Mouse (Mus musculus): ENCODE data around the gene Fbxw4. TPM values are rescaled to one million over a fixed set of nuclear protein-coding genes. Genes with fewer than 3 reads are reported as not detected.

Gene Fbxw4
- polyA plus RNA-seq, 1 experiment, result 145 TPM

DNA sequence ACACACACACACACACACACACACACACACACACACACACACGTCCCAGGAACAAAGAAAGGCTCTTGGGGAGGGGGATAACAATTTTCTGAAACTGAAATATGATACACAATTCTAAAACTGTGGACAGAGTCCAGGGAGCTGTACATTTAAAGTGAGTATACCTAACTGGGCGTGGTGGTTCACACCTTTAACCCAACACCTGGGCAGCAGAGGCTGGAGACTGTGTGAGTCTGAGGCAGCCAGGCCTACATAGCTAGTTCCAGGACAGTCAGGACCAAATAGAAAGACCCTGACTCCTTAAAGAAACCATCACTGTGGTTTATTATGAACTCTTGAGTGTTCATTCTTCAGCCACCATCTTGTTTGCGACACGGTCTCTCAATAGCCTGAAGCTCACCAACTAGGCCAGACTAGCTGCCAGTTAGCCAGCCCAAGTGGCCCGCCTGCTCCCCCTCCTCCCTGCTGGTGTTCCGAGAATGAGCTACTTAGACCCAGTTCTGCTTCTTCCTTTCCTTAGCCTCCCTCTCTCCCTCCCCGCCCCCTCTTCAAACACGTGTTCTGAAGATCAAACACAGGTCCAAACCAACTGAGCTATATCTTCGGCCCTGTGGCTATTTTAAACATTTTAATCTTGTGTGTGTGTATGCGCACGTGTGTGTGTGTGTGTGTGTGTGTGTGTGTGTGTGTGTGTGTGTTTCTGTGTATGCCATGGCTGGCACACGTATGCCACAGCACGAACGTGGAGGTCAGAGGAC, 40.2 kb downstream of the Fbxw4 start:
- no peaks in the 10 kb centered on the region for H3K36me3 ChIP-seq (ENCODE audit: control insufficient read depth, insufficient read depth, low read length)
- 96% methylated on average over 14 of the region's 14 CpGs for WGBS
- no peak for DNase-seq

DNA sequence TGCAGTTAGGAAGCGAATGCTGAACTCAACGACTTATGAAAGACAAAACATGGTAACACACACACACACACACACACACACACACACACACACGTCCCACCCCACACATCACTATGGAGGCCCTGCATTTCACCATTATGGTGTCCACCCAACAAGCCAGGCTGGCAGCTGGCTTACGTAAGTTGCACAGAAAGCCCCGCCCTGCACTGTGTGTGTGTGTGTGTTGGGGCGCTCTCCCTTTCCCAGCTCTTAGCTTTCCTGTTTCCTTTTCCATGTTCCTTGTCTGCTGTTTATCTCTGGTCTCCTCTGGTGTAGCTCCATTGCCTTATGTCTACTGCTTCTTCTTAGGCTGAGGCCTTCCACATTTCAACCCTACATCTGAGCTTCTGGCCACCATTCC, 41.9 kb downstream of the Fbxw4 start:
- no peak for DNase-seq
- WGBS, result 96% methylated on average over 6 of the region's 6 CpGs
- Histone ChIP-seq H3K4me3 (ENCODE audit: control insufficient read depth, insufficient read depth, low read length) (no peak overlapping the region), H3K27me3 (ENCODE audit: control insufficient read depth, insufficient read depth, low read length) (no peaks in the 10 kb centered on the region), H3K27ac (ENCODE audit: control insufficient read depth, insufficient read depth, low read length) (no peak overlapping the region), H3K4me1 (replicated peaks; ENCODE audit: control insufficient read depth, insufficient read depth, low read length) (peaks cover 11% of the 10 kb centered on the region), H3K36me3 (ENCODE audit: control insufficient read depth, insufficient read depth, low read length) (no peaks in the 10 kb centered on the region)
- TF ChIP-seq POLR2A (IDR thresholded peaks at IDR 0.05; ENCODE audit: control insufficient read depth, extremely low read depth, insufficient read depth, low read length, poor library complexity) (no peak), CTCF (IDR thresholded peaks at IDR 0.05; ENCODE audit: borderline replicate concordance, control insufficient read depth, extremely low read depth, insufficient read depth, low read length, poor library complexity) (no peak)

More for the DNA sequence above, 40.2 kb downstream of the Fbxw4 start:
- Histone ChIP-seq H3K27ac (ENCODE audit: control insufficient read depth, insufficient read depth, low read length) (no peak overlapping the region), H3K27me3 (ENCODE audit: control insufficient read depth, insufficient read depth, low read length) (no peaks in the 10 kb centered on the region), H3K4me1 (replicated peaks; ENCODE audit: control insufficient read depth, insufficient read depth, low read length) (peaks cover 9% of the 10 kb centered on the region), H3K4me3 (ENCODE audit: control insufficient read depth, insufficient read depth, low read length) (no peak overlapping the region)
- TF ChIP-seq POLR2A (IDR thresholded peaks at IDR 0.05; ENCODE audit: control insufficient read depth, extremely low read depth, insufficient read depth, low read length, poor library complexity), result no peak
- TF ChIP-seq CTCF (IDR thresholded peaks at IDR 0.05; ENCODE audit: borderline replicate concordance, control insufficient read depth, extremely low read depth, insufficient read depth, low read length, poor library complexity), result no peak

DNA sequence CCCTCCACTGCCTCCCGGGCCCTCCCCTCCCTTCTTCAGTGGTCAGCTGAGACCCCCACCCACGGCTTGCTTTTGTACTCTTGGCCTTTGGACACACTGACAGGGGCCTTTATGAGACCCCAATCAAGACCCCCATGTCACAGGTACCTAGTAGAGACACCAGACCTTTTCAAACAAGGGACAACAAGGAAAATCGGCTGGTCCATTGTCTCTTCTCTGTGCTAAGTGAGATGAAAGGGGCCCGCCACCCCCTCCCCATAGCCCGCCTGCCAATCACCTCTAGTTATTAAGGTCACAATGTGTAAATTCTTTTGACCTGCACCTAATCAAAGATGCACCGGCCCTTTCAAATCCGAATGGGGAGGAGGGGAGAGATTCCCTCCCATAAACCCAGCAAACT, 43.4 kb downstream of the Fbxw4 start:
- Histone ChIP-seq H3K27ac (ENCODE audit: control insufficient read depth, insufficient read depth, low read length) (no peak overlapping the region), H3K36me3 (ENCODE audit: control insufficient read depth, insufficient read depth, low read length) (no peaks in the 10 kb centered on the region), H3K27me3 (ENCODE audit: control insufficient read depth, insufficient read depth, low read length) (no peaks in the 10 kb centered on the region), H3K4me1 (replicated peaks; ENCODE audit: control insufficient read depth, insufficient read depth, low read length) (peaks cover 11% of the 10 kb centered on the region), H3K4me3 (ENCODE audit: control insufficient read depth, insufficient read depth, low read length) (no peak overlapping the region)
- WGBS, result 92% methylated on average over 7 of the region's 7 CpGs
- DNase-seq, result no peak
- TF ChIP-seq POLR2A (IDR thresholded peaks at IDR 0.05; ENCODE audit: control insufficient read depth, extremely low read depth, insufficient read depth, low read length, poor library complexity) (no peak), CTCF (IDR thresholded peaks at IDR 0.05; ENCODE audit: borderline replicate concordance, control insufficient read depth, extremely low read depth, insufficient read depth, low read length, poor library complexity) (no peak)

DNA sequence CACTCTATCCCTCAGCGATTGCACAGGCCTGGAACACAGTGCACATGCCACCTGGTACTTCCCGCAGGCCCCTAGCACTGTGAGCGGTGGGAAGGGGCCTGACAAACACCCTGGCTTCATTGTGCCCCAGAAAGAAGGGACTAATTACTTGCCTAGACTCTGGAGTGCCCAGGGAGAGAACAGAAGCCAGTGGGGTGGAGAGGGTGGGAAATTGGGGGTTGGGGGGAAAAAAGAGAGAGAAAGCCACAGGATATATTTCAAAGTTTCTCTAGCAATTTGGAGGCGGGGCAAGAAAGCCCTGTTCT, 43.9 kb downstream of the Fbxw4 start:
- no peak overlapping the region for H3K27ac ChIP-seq (ENCODE audit: control insufficient read depth, insufficient read depth, low read length)
- no peaks in the 10 kb centered on the region for H3K36me3 ChIP-seq (ENCODE audit: control insufficient read depth, insufficient read depth, low read length)
- no peak overlapping the region for H3K4me3 ChIP-seq (ENCODE audit: control insufficient read depth, insufficient read depth, low read length)
- no peaks in the 10 kb centered on the region for H3K27me3 ChIP-seq (ENCODE audit: control insufficient read depth, insufficient read depth, low read length)
- peaks cover 11% of the 10 kb centered on the region for H3K4me1 ChIP-seq (replicated peaks; ENCODE audit: control insufficient read depth, insufficient read depth, low read length)
- 93% methylated on average over 4 of the region's 4 CpGs for WGBS
- TF ChIP-seq POLR2A (IDR thresholded peaks at IDR 0.05; ENCODE audit: control insufficient read depth, extremely low read depth, insufficient read depth, low read length, poor library complexity) (no peak), CTCF (IDR thresholded peaks at IDR 0.05; ENCODE audit: borderline replicate concordance, control insufficient read depth, extremely low read depth, insufficient read depth, low read length, poor library complexity) (no peak)
- DNase-seq, result no peak

DNA sequence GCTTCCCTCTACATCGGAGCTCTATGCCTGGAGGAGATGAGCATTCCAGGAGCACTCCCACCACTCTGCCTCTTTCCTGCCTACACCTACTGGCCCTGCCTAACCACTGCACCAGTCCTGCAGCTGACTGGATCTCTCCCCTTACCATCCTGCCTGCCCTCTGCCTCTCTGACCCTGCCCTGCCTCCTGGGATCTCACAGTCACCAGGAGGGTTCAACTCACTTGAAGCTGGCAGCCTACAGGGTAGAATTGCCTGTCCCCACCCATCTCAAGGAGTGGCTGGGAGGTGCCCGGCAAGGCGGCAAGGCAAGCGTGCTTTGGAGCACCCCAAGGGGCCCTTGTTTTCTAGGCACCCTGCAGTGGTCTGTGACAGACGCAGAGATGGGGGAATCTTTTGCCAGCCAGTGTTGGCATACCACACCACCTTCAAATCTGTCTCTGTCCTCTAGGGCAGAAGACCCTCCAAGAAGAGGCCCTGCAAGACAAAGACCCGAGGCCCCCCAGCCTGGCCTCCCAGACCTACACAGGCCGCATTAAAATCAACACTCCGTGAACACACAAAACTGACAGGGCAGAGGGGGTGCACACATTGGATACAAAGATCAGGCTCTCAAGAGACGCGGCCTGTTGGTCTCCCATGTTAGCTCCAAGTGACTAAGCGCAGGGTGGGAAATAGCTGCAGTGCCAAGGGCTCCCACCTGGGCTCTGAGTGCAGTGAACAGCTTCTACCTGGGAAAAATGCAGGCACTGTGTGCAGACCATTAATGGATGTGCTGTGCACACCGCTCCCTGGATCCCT, 44.5 kb downstream of the Fbxw4 start:
- H3K27me3 ChIP-seq (ENCODE audit: control insufficient read depth, insufficient read depth, low read length), result no peaks in the 10 kb centered on the region
- no peaks in the 10 kb centered on the region for H3K36me3 ChIP-seq (ENCODE audit: control insufficient read depth, insufficient read depth, low read length)
- no peak overlapping the region for H3K27ac ChIP-seq (ENCODE audit: control insufficient read depth, insufficient read depth, low read length)
- TF ChIP-seq CTCF (IDR thresholded peaks at IDR 0.05; ENCODE audit: borderline replicate concordance, control insufficient read depth, extremely low read depth, insufficient read depth, low read length, poor library complexity) (no peak), POLR2A (IDR thresholded peaks at IDR 0.05; ENCODE audit: control insufficient read depth, extremely low read depth, insufficient read depth, low read length, poor library complexity) (no peak)
- H3K4me3 ChIP-seq (ENCODE audit: control insufficient read depth, insufficient read depth, low read length), result no peak overlapping the region
- no peak for DNase-seq
- WGBS, result 94% methylated on average over 12 of the region's 12 CpGs
- peaks cover 11% of the 10 kb centered on the region for H3K4me1 ChIP-seq (replicated peaks; ENCODE audit: control insufficient read depth, insufficient read depth, low read length)

DNA sequence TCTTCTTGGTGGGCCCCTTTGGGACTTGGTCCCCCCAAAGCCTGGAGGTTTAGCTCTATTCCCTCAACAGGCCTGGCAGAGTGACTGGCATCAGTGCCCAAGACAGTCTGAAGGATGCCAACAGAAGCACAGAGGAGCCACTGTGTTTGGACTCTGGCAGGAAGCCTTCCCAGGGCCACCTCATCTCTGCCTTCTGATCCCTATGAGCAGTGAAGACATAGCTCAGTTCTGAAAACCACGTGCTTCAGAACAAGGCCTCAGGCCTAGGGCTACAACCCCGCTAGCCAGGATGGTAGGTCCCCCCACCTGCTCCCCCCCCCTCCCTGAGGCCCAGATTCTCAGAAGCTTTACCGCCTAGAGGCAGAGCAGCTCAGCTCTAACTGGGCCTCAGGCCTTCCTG, 45.2 kb downstream of the Fbxw4 start:
- no peak for DNase-seq

More for the DNA sequence above, 45.2 kb downstream of the Fbxw4 start:
- Histone ChIP-seq H3K27me3 (ENCODE audit: control insufficient read depth, insufficient read depth, low read length) (no peaks in the 10 kb centered on the region), H3K36me3 (ENCODE audit: control insufficient read depth, insufficient read depth, low read length) (no peaks in the 10 kb centered on the region), H3K27ac (ENCODE audit: control insufficient read depth, insufficient read depth, low read length) (no peak overlapping the region), H3K4me1 (replicated peaks; ENCODE audit: control insufficient read depth, insufficient read depth, low read length) (peaks cover 11% of the 10 kb centered on the region), H3K4me3 (ENCODE audit: control insufficient read depth, insufficient read depth, low read length) (no peak overlapping the region)
- TF ChIP-seq CTCF (IDR thresholded peaks at IDR 0.05; ENCODE audit: borderline replicate concordance, control insufficient read depth, extremely low read depth, insufficient read depth, low read length, poor library complexity) (no peak), POLR2A (IDR thresholded peaks at IDR 0.05; ENCODE audit: control insufficient read depth, extremely low read depth, insufficient read depth, low read length, poor library complexity) (no peak)
- WGBS, result 50% methylated on average over 3 of the region's 3 CpGs
